Mouse (Mus musculus) large intestine, adult 2 months (tissue): ENCODE results near the gene Gm13275. TPM values are rescaled to one million over a fixed set of nuclear protein-coding genes. Genes with fewer than 3 reads are reported as not detected.
"Not testable (repeated sequence)": the region's sequence is repeated elsewhere in the genome, so short reads cannot be mapped to it uniquely, and the experiment has no call there.

ENCODE experiments used
- DNase-seq: peaks from one replicate; pipeline ENCODE4 v3.0.0-alpha.2; 2012; ENCODE audit warnings: low read depth, low spot score
- WGBS: fragments of 180-500 bp; shearing (Covaris S2); methylation state at CpG from one replicate; pipeline ENCODE4 v1.1.7; 2018; 5-methylcytosine and 5-hydroxymethylcytosine counted together
- polyA plus RNA-seq: library from polyadenylated mRNA; depleted of rRNA; stranded (reverse); fragments of >200 nt; gene quantifications from 2 replicates; pipeline ENCODE4 v1.2.3, GENCODE M21; 2012; rRNA removed

Gene Gm13275
- not detected in 2 replicates for polyA plus RNA-seq

DNA sequence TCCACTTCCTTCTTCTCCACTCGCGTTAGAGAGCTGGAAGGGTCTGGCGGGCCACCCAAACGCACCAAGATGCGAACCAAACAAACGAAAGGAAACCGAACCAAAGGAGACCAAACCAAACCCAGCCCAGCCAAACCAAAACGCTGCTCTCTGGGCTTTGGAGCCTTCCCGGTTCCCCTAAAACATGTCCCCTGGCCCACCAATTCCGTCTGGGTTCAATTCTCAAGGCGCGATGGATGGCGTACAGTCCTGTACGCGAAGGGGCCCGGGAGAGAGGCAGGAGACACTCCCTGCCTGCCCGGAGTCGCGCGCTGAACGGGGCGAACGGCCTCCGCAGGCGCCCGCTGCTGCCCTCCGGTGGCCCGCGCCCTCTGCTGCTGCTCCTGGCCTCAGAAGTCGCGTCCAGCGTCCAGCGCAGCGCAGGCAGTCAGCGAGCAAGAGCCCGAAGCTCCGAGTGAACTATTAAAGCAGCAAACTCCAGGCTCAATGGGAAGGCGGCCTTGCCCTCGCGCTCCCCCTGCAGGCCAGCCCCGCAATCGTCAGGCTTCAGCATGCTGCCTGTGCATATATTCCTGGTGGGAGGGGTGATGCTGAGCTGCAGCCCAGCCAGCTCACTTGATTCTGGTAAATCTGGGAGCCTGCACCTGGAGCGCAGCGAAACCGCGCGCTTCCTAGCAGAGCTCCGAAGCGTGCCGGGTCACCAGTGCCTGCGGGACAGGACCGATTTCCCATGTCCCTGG lies at the start of gene Gm13275:
Gene Gm13275, plus strand, starts transcription at position 552 of the 740 bp plus-strand sequence.
- under 1% methylated on average over 15 of the region's 52 CpGs for WGBS

DNA sequence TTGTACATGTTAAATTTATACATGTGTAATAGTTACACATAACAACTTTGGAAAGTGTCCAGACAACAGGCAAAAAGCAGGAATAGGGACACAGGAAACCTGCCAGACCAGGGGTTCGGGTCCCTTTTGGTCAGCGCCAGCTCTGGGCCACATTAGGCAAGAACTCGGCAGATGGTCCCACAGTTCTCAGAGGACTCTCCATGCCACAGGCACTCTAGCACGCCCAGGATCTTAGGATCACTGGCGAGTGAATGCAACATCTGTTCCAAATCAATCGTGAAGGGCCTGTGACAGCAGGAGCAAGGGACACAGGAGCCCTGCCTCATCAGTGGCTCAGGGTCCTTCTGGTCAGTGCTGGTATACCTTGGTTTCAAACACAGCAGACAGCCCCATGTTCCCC lies 44.4 kb upstream of the Gm13275 start:
- DNase-seq, result no peak
- WGBS, result 69% methylated on average over 6 of the region's 6 CpGs

More for the DNA sequence above, at the start of gene Gm13275:
- DNase-seq, result not testable (repeated sequence)

GRCm38 (mm10) chr4:88754818-88755340 lies 39.4 kb upstream of the Gm13275 start, which contains the start of gene Gm13271:
Gm13271 (plus strand) TSS chr4:88754868.
- not testable (repeated sequence) for DNase-seq
- 84% methylated on average over 15 of the region's 15 CpGs for WGBS

DNA sequence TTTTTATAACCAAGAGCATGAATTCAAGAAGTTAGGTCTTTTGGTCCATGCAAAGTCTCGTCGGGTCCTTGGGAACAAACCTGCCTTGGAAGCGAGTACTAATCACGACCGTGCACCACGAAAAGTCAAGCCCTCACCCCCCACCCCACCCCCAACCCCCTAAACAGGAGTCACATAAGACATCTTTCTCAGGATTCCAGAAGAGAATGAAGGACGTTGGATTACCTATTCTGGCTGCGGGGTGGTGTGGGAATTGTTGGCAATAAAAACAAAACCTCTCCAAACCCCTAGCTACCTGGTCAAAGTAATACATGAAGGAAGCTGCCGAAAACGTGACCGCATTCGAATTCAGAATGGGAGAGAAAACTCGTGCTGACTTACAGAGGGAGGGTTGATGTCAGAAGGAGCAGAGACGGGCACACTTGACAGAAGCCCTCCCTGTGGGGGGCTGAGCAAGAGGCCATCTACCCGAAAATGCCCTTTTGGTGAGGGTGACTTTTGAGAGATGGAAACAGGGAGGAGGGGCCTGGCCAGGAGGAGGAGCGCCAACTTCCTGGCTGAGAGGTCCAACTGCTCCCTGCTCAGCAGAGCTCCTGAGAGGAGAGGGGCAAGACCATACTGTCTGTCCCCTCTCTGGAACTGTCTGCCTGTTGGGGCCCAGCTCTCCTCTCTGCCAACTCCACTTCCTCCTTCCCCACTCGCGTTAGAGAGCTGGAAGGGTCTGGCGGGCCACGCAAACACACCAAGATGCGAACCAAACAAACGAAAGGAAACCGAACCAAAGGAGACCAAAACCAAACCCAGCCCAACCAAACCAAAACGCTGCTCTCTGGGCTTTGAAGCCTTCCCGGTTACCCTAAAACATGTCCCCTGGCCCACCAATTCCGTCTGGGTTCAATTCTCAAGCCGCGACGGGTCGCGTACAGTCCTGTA lies 37.4 kb upstream of the Gm13275 start:
- 8% methylated on average over 29 of the region's 31 CpGs for WGBS
- not testable (repeated sequence) for DNase-seq

GRCm38 (mm10) chr4:88757628-88758031 lies 36.7 kb upstream of the Gm13275 start:
- WGBS, result under 1% methylated on average over 21 of the region's 21 CpGs
- DNase-seq, result peak; percentile 35

DNA sequence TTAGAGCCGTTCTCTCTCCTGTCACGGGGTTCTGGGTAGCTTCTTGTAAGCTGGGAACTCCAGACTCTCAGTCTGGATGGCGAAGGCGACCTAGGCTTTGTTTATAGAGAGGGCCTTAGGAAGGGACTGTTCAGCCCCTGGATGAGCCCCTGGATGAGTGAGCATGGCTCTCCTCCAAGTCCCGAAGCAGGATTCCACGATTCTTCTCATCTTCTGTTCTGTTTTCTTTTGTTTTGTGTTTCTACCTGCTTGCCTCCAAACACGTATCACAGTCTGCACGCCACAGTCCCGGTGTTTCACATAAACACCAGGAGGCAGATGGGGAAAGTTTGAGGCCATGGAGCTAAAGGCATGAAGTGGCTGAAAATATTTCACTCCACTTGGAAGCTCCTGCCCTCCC lies 35.5 kb upstream of the Gm13275 start:
- WGBS, result 83% methylated on average over 9 of the region's 9 CpGs
- DNase-seq, result not testable (repeated sequence)

DNA sequence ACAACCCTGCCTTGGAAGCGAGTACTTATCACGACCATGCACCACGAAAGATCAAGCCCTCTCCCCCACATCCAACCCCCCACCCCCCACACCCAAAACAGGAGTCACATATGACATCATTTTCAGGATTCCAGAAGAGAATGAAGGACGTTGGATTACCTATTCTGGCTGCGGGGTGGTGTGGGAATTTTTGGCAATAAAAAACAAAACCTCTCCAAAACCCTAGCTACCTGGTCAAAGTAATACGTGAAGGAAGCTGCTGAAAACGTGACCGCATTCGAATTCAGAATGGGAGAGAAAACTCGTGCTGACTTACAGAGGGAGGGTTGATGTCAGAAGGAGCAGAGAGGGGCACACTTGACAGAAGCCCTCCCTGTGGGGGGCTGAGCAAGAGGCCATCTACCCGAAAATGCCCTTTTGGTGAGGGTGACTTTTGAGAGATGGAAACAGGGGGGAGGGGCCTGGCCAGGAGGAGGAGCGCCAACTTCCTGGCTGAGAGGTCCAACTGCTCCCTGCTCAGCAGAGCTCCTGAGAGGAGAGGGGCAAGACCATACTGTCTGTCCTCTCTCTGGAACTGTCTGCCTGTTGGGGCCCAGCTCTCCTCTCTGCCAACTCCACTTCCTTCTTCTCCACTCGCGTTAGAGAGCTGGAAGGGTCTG lies 34.5 kb upstream of the Gm13275 start, which contains the start of gene Gm13283:
Gene Gm13283, plus strand, starts transcription at position 510 of the 659 bp plus-strand sequence.
- not testable (repeated sequence) for DNase-seq
- WGBS, result 19% methylated on average over 10 of the region's 14 CpGs

DNA sequence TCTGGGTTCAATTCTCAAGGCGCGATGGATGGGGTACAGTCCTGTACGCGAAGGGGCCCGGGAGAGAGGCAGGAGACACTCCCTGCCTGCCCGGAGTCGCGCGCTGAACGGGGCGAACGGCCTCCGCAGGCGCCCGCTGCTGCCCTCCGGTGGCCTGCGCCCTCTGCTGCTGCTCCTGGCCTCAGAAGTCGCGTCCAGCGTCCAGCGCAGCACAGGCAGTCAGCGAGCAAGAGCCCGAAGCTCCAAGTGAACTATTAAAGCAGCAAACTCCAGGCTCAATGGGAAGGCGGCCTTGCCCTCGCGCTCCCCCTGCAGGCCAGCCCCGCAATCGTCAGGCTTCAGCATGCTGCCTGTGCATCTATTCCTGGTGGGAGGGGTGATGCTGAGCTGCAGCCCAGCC lies 33.9 kb upstream of the Gm13275 start:
- 0% methylated on average over 24 of the region's 28 CpGs for WGBS
- DNase-seq, result peak; percentile 51

DNA sequence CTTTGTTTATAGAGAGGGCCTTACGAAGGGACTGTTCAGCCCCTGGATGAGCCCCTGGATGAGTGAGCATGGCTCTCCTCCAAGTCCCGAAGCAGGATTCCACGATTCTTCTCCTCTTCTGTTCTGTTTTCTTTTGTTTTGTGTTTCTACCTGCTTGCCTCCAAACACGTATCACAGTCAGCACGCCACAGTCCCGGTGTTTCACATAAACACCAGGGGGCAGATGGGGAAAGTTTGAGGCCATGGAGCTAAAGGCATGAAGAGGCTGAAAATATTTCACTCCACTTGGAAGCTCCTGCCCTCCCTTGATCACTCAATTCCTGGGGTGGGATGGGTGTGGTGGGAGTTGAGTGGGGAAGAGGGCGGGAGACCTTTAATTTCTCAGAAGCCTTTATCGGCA lies 32.5 kb upstream of the Gm13275 start:
- WGBS, result 70% methylated on average over 6 of the region's 8 CpGs
- DNase-seq, result not testable (repeated sequence)

- not testable (repeated sequence) for DNase-seq
- WGBS, result 49% methylated on average over 9 of the region's 9 CpGs
These were observed 31.9 kb upstream of the Gm13275 start for GRCm38 (mm10) chr4:88762341-88762740.

DNA sequence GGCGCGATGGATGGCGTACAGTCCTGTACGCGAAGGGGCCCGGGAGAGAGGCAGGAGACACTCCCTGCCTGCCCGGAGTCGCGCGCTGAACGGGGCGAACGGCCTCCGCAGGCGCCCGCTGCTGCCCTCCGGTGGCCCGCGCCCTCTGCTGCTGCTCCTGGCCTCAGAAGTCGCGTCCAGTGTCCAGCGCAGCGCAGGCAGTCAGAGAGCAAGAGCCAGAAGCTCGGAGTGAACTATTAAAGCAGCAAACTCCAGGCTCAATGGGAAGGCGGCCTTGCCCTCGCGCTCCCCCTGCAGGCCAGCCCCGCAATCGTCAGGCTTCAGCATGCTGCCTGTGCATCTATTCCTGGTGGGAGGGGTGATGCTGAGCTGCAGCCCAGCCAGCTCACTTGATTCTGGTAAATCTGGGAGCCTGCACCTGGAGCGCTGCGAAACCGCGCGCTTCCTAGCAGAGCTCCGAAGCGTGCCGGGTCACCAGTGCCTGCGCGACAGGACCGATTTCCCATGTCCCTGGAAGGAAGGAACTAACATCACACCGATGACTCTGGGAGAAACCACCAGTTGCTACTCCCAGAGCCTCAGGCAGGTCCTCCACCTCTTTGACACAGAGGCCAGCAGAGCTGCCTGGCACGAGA lies 30.8 kb upstream of the Gm13275 start:
- 3% methylated on average over 34 of the region's 42 CpGs for WGBS

DNA sequence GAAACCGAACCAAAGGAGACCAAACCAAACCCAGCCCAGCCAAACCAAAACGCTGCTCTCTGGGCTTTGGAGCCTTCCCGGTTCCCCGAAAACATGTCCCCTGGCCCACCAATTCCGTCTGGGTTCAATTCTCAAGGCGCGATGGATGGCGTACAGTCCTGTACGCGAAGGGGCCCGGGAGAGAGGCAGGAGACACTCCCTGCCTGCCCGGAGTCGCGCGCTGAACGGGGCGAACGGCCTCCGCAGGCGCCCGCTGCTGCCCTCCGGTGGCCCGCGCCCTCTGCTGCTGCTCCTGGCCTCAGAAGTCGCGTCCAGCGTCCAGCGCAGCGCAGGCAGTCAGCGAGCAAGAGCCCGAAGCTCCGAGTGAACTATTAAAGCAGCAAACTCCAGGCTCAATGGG lies 20.8 kb upstream of the Gm13275 start, which contains the start of gene Gm13290:
Gene Gm13290, plus strand, starts transcription at position 301 of the 400 bp plus-strand sequence.
- DNase-seq, result not testable (repeated sequence)
- no CpG with 5 or more reads among the region's 32 CpGs for WGBS

More for the DNA sequence above, 30.8 kb upstream of the Gm13275 start:
- DNase-seq, result peak; percentile 25

DNA sequence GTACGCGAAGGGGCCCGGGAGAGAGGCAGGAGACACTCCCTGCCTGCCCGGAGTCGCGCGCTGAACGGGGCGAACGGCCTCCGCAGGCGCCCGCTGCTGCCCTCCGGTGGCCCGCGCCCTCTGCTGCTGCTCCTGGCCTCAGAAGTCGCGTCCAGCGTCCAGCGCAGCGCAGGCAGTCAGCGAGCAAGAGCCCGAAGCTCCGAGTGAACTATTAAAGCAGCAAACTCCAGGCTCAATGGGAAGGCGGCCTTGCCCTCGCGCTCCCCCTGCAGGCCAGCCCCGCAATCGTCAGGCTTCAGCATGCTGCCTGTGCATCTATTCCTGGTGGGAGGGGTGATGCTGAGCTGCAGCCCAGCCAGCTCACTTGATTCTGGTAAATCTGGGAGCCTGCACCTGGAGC lies 17.7 kb upstream of the Gm13275 start, which contains the start of gene Gm13289:
Gene Gm13289, plus strand, starts transcription at position 301 of the 400 bp plus-strand sequence.
- not testable (repeated sequence) for DNase-seq
- no CpG with 5 or more reads among the region's 29 CpGs for WGBS

DNA sequence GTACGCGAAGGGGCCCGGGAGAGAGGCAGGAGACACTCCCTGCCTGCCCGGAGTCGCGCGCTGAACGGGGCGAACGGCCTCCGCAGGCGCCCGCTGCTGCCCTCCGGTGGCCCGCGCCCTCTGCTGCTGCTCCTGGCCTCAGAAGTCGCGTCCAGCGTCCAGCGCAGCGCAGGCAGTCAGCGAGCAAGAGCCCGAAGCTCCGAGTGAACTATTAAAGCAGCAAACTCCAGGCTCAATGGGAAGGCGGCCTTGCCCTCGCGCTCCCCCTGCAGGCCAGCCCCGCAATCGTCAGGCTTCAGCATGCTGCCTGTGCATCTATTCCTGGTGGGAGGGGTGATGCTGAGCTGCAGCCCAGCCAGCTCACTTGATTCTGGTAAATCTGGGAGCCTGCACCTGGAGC lies 14.7 kb upstream of the Gm13275 start, which contains the start of gene Gm13272:
Gene Gm13272, plus strand, starts transcription at position 301 of the 400 bp plus-strand sequence.
- WGBS, result no CpG with 5 or more reads among the region's 29 CpGs
- not testable (repeated sequence) for DNase-seq

DNA sequence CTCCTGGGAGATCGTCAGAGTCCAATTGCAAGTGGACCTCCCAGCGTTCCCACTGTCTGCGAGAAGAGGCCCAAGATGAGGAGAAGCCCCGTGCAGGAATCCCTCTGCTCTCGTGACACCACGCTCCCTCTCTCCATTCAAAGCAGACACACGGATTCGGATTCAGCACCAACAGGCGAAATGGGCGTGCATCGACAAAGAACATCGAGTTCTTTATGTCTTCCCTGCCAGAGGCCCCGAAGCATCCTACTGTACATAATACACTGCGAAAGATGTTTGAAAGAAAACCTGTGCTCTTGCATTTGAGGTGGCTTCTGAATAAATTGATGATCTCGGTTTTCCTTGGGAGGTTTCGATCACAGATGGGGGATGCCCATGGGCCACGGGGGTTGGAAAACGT lies 14.0 kb upstream of the Gm13275 start:
- 60% methylated on average over 16 of the region's 18 CpGs for WGBS
- not testable (repeated sequence) for DNase-seq

DNA sequence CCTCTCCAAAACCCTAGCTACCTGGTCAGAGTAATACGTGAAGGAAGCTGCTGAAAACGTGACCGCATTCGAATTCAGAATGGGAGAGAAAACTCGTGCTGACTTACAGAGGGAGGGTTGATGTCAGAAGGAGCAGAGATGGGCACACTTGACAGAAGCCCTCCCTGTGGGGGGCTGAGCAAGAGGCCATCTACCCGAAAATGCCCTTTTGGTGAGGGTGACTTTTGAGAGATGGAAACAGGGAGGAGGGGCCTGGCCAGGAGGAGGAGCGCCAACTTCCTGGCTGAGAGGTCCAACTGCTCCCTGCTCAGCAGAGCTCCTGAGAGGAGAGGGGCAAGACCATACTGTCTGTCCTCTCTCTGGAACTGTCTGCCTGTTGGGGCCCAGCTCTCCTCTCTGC lies 12.5 kb upstream of the Gm13275 start, which contains the start of gene Ifnz:
Gene Ifnz, plus strand, starts transcription at position 301 of the 400 bp plus-strand sequence.
- DNase-seq, result not testable (repeated sequence)
- 18% methylated on average over 4 of the region's 7 CpGs for WGBS

- 0% methylated on average over 16 of the region's 31 CpGs for WGBS
- not testable (repeated sequence) for DNase-seq
These were observed 12.0 kb upstream of the Gm13275 start for GRCm38 (mm10) chr4:88782335-88782734.

- no CpG with 5 or more reads among the region's 27 CpGs for WGBS
- not testable (repeated sequence) for DNase-seq
These were observed 8.9 kb upstream of the Gm13275 start, which contains the start of gene Gm13276 for GRCm38 (mm10) chr4:88785409-88785808. Gm13276 (plus strand) TSS chr4:88785709.
